ENCODE assay signal across 8 mouse cellular contexts in genomic region chr8:87958451-87959319, GRCm38 (mm10). TPM values are rescaled to one million over a fixed set of nuclear protein-coding genes. Genes with fewer than 3 reads are reported as not detected.
DNase-seq lines count a peak whose midpoint lies in the region; ATAC-seq lines count a peak whose summit lies in the region.

No protein-coding gene starts in this region.

- intact Hi-C loops in left cerebral cortex, postnatal 4 days (cut with DNase I), result loop anchor here (5.0 to 10.0 kb wide), 2 partner anchors 124 to 241 kb away; no protein-coding TSS in a partner anchor

- peaks cover 72% of the 10 kb centered on the region for H3K4me1 ChIP-seq in hindbrain, embryonic 12.5 days
- H3K4me1 ChIP-seq in midbrain, embryonic 10.5 days, result peaks cover 83% of the 10 kb centered on the region

- DNase-seq in spleen, postnatal 10 days (ENCODE audit: low spot score in 2 of 2), result peak; percentile 13 to 48
- no peak for DNase-seq in spleen, postnatal 14 days (ENCODE audit: low spot score in 2 of 2)
- peak; percentile 84 to 89 for DNase-seq in cerebellum, postnatal 10 days
- DNase-seq in gastrocnemius, adult 18-20 months (ENCODE audit: low spot score), result peak; percentile 69
- peak; percentile 77 for DNase-seq in left cerebral cortex, postnatal 4 days
- peak; percentile 80 for DNase-seq in midbrain, embryonic 10.5 days (ENCODE audit: low spot score)
- peak; percentile 76 for DNase-seq in urinary bladder, adult 2 months (ENCODE audit: low spot score)

- H3K9ac ChIP-seq in hindbrain, embryonic 12.5 days, result peak overlapping the region; percentile 98

- peak overlapping the region; percentile 93 for H3K4me2 ChIP-seq in hindbrain, embryonic 12.5 days (replicated peaks)

- H3K4me3 ChIP-seq in hindbrain, embryonic 12.5 days, result peak overlapping the region; percentile 90
- H3K4me3 ChIP-seq in midbrain, embryonic 10.5 days, result peak overlapping the region; percentile 93

- ATAC-seq in hindbrain, embryonic 12.5 days (ENCODE audit: low FRiP score), result peak; percentile 32

- under 1% methylated on average over 66 of the region's 115 CpGs for WGBS in hindbrain, embryonic 12.5 days
- under 1% methylated on average over 109 of the region's 115 CpGs for WGBS in midbrain, embryonic 10.5 days

- H3K36me3 ChIP-seq in hindbrain, embryonic 12.5 days, result no peaks in the 10 kb centered on the region
- no peaks in the 10 kb centered on the region for H3K36me3 ChIP-seq in midbrain, embryonic 10.5 days

- peaks cover 10% of the 10 kb centered on the region for H3K27me3 ChIP-seq in hindbrain, embryonic 12.5 days
- H3K27me3 ChIP-seq in midbrain, embryonic 10.5 days (ENCODE audit: low read depth, poor library complexity, severe bottlenecking), result peaks cover 34% of the 10 kb centered on the region

- H3K9me3 ChIP-seq in hindbrain, embryonic 12.5 days (replicated peaks), result no peaks in the 10 kb centered on the region
- no peaks in the 10 kb centered on the region for H3K9me3 ChIP-seq in midbrain, embryonic 10.5 days (replicated peaks)

- peak overlapping the region; percentile 99 for H3K27ac ChIP-seq in hindbrain, embryonic 12.5 days
- H3K27ac ChIP-seq in midbrain, embryonic 10.5 days (replicated peaks), result peak overlapping the region; percentile 99

RNA-seq across cellular contexts. Expression of gene Zfp423, which starts 0.7 kb away (rescaled TPM):
- 10 to 100 TPM; 15.0 to 19.1 TPM for total RNA-seq in gastrocnemius, adult 18-20 months (2021)
- 58.1 and 63.0 TPM in 2 replicates for polyA plus RNA-seq in hindbrain, embryonic 12.5 days (2016; fragmentation: Nextera tagmentation; extraction: Ambion mirVana)
- 10 to 100 TPM; 28.3 to 34.8 TPM for total RNA-seq in left cerebral cortex, postnatal 4 days (2021)
- 24.8 and 29.7 TPM in 2 replicates for polyA plus RNA-seq in midbrain, embryonic 10.5 days (2016; fragmentation: Nextera tagmentation; extraction: Ambion mirVana)
- polyA plus RNA-seq in urinary bladder, adult 2 months (2012; rRNA removed), result 18.1 and 20.1 TPM in 2 replicates

Comparison
In these comparisons a context has a peak if more than half of its experiments do, and no peak if none do; other contexts are left out.
1. DNase-seq: peak in spleen, postnatal 10 days (2 of 2), cerebellum, postnatal 10 days (2 of 2), gastrocnemius, adult 18-20 months (single experiment), left cerebral cortex, postnatal 4 days (single experiment), midbrain, embryonic 10.5 days (single experiment) and urinary bladder, adult 2 months (single experiment); none in spleen, postnatal 14 days (0 of 2).